Mouse (Mus musculus) heart, embryonic 14.5 days (tissue): ENCODE data around the gene Stom. TPM values are rescaled to one million over a fixed set of nuclear protein-coding genes. Genes with fewer than 3 reads are reported as not detected.

Experiments used
- ATAC-seq: fragments of 200-750 bp; cut with Nextera tagmentation; 2 replicates; pipeline ENCODE4 v1.8.0; 2017; ENCODE audit warnings: low read depth, moderate TSS enrichment; ENCODE audit not compliant: insufficient number of reproducible peaks, insufficient read depth, low FRiP score
- H3K27ac ChIP-seq, 2 experiments: fragments of 200-500 bp in 1 of 2; fragments of 300-500 bp in 1 of 2; sonication (generic) in 1 of 2; replicated peaks in 1 of 2; 2 replicates each; pipeline ENCODE4 v1.5.1; 2012 to 2014; ENCODE audit warnings: low read depth in 2 of 2, low read length in 2 of 2, control low read depth in 1 of 2, mild to moderate bottlenecking in 1 of 2, mixed read lengths in 1 of 2; ENCODE audit not compliant: control insufficient read depth in 1 of 2, insufficient read depth in 1 of 2
- H3K27me3 ChIP-seq: fragments of 300-500 bp; sonication (generic); 2 replicates; pipeline ENCODE4 v1.6.1; 2014; ENCODE audit warnings: mild to moderate bottlenecking, low read length, control low read depth; ENCODE audit not compliant: control insufficient read depth, insufficient read depth
- H3K36me3 ChIP-seq: fragments of 300-500 bp; sonication (generic); 2 replicates; pipeline ENCODE4 v1.6.1; 2014; ENCODE audit warnings: mild to moderate bottlenecking, control low read depth, low read length, mixed read lengths; ENCODE audit not compliant: control insufficient read depth, insufficient read depth
- H3K4me1 ChIP-seq, 2 experiments: fragments of 200-500 bp in 1 of 2; fragments of 300-500 bp in 1 of 2; sonication (generic) in 1 of 2; 2 replicates each; pipeline ENCODE4 v1.6.1; 2012 to 2014; ENCODE audit warnings: low read length in 2 of 2, control low read depth in 1 of 2, mixed read lengths in 1 of 2; ENCODE audit not compliant: control insufficient read depth in 2 of 2, insufficient read depth in 2 of 2
- H3K4me2 ChIP-seq: fragments of 300-500 bp; sonication (generic); 2 replicates; pipeline ENCODE4 v1.6.1; 2014; ENCODE audit warnings: mild to moderate bottlenecking, low read length
- H3K4me3 ChIP-seq, 2 experiments: fragments of 200-500 bp in 1 of 2; fragments of 300-500 bp in 1 of 2; sonication (generic) in 1 of 2; 2 replicates each; pipeline ENCODE4 v1.5.1; 2012 to 2014; ENCODE audit warnings: low read length in 2 of 2, mild to moderate bottlenecking in 2 of 2, control low read depth in 1 of 2, low read depth in 1 of 2, moderate library complexity in 1 of 2; ENCODE audit not compliant: control insufficient read depth in 1 of 2, insufficient read depth in 1 of 2
- H3K9ac ChIP-seq: fragments of 300-500 bp; sonication (generic); 2 replicates; pipeline ENCODE4 v1.6.1; 2014; ENCODE audit warnings: mild to moderate bottlenecking, low read length
- H3K9me3 ChIP-seq: fragments of 300-500 bp; sonication (generic); 2 replicates; pipeline ENCODE4 v1.6.1; 2016; ENCODE audit warnings: low read length, control low read depth; ENCODE audit not compliant: control insufficient read depth
- WGBS: fragments of 180-500 bp; shearing (Covaris S2); extraction: QIAGEN DNeasy Blood & Tissue Kit; methylation state at CpG from one replicate; pipeline ENCODE4 v1.1.7; 2014; 5-methylcytosine and 5-hydroxymethylcytosine counted together
- polyA plus RNA-seq: library from polyadenylated mRNA; unstranded; fragments of >200 nt; fragmentation: Nextera tagmentation; extraction: Ambion mirVana; gene quantifications from 2 replicates; pipeline ENCODE4 v1.2.1, GENCODE M21; 2014

The Stom gene
- polyA plus RNA-seq, 1 experiment from 2014 or later = 46.7 TPM

DNA sequence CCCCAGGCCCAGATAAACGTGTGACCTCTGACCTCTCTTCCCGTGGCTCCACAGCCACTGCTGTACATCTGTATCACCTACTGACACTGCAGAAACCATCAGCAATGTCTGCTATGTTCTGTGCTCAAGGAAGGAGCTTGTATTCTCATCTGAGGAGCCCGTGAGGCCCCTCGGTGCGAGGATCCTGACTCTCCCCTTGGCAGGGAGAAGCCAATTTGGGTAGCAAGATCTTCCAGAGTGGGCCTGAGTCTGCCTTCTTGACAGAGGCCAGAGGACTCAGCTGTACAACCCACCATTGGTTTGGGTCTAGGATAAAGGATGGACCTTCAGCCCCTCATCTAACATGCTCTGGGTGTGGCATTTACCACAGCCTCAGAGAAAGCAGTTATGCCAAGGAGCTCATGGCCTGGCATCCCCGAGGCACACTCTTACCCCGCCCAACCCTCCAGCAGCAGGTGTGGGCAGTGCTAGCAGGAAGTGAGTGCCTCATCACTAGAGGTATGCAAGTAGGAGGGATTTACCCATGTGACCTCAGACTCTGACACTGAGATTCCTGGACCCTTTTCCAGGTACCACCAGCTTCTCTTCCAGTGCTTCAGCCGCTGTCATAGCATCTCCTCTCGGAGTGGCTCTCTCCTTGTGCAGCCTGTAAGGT is 70.4 kb downstream of the Stom start:
- H3K9me3 ChIP-seq = no peaks in the 10 kb centered on the region
- no peaks in the 10 kb centered on the region for H3K27me3 ChIP-seq
- 0 out of 4 replicates have a peak overlapping the region, but pooled peaks of 1 of the 2 experiments have one; percentile 6 for H3K27ac ChIP-seq
- no peak overlapping the region for H3K4me2 ChIP-seq
- WGBS = 73% methylated on average over 9 of the region's 9 CpGs
- no peak overlapping the region for H3K9ac ChIP-seq
- 0 out of 2 replicates have a peak, but pooled peaks cover 2% of the 10 kb centered on the region for H3K36me3 ChIP-seq
- ATAC-seq = no peak
- peaks cover 53 to 69% of the 10 kb centered on the region in 2 experiments for H3K4me1 ChIP-seq
- H3K4me3 ChIP-seq = no peak overlapping the region

- Histone ChIP-seq H3K4me3 (no peak overlapping the region), H3K27me3 (no peaks in the 10 kb centered on the region), H3K4me2 (peak overlapping the region; percentile 14; the same call in 1 of the 2 replicates), H3K9me3 (no peaks in the 10 kb centered on the region), H3K27ac (peak overlapping the region in 1 of 2 experiments; percentile 6; a peak in 1 of 4 replicates), H3K4me1 (peaks cover 49 to 67% of the 10 kb centered on the region in 2 experiments), H3K36me3 (0 out of 2 replicates have a peak, but pooled peaks cover 2% of the 10 kb centered on the region), H3K9ac (peak overlapping the region; percentile 36; the same call in 1 of the 2 replicates)
- no peak for ATAC-seq
- WGBS = 65% methylated on average over 8 of the region's 8 CpGs
Observed at GRCm38 (mm10) chr2:35265775-35266174, 71.0 kb downstream of the Stom start.

DNA sequence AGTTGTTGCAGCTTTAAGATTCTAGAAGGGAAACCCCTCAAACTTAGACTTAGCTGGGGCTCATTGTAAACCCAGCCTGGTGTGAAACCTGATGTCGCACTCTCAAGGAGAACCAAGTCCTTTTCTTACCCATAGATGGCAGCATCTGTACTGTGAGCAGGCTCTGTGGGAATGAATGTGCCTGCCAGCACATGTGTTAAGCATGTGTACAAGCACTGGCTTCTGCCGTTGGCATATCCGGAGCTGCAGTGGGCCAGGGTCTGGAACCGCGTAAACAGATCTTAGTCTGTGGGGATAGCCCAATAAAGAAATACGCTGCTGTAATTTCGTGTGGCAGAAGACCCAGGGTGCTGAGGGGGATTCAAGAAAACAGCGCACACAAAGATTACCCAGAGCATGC is 71.5 kb downstream of the Stom start:
- ATAC-seq = peak; percentile 23; the same call in 1 of the 2 replicates
- Histone ChIP-seq H3K27ac (0 out of 4 replicates have a peak overlapping the region, but pooled peaks of 1 of the 2 experiments have one; percentile 6), H3K4me2 (peak overlapping the region; percentile 14), H3K4me1 (peaks cover 45 to 64% of the 10 kb centered on the region in 2 experiments), H3K36me3 (0 out of 2 replicates have a peak, but pooled peaks cover 2% of the 10 kb centered on the region), H3K4me3 (no peak overlapping the region), H3K27me3 (no peaks in the 10 kb centered on the region), H3K9me3 (no peaks in the 10 kb centered on the region), H3K9ac (no peak overlapping the region)
- WGBS = 37% methylated on average over 8 of the region's 8 CpGs

GRCm38 (mm10) chr2:35264095-35264494 is 72.7 kb downstream of the Stom start:
- H3K27ac ChIP-seq = no peak overlapping the region
- H3K4me1 ChIP-seq = peaks cover 38 to 60% of the 10 kb centered on the region in 2 experiments
- H3K27me3 ChIP-seq = no peaks in the 10 kb centered on the region
- ATAC-seq = no peak
- H3K9ac ChIP-seq = no peak overlapping the region
- no peaks in the 10 kb centered on the region for H3K9me3 ChIP-seq
- 58% methylated on average over 1 of the region's 1 CpGs for WGBS
- H3K36me3 ChIP-seq = 0 out of 2 replicates have a peak, but pooled peaks cover 2% of the 10 kb centered on the region
- H3K4me3 ChIP-seq = no peak overlapping the region
- no peak overlapping the region for H3K4me2 ChIP-seq

Other genes with a start within 250 kb of the Stom start
- gene AI182371, start 235.4 kb downstream of the Stom start, polyA plus RNA-seq = 0.16 and 0.27 TPM in 2 replicates
- gene Cntrl, start 227.5 kb downstream of the Stom start, polyA plus RNA-seq = 21.0 and 22.5 TPM in 2 replicates
- 251 and 262 TPM in 2 replicates for gene Rab14, start 135.9 kb downstream of the Stom start, polyA plus RNA-seq
- gene Gsn, start 80.6 kb downstream of the Stom start, polyA plus RNA-seq = 328 and 342 TPM in 2 replicates
- not detected in 2 replicates for gene 4930568D16Rik, start 30.8 kb upstream of the Stom start, polyA plus RNA-seq
- not detected in 2 replicates for gene 4930402F06Rik, start 60.2 kb upstream of the Stom start, polyA plus RNA-seq
- gene Ggta1, start 126.3 kb upstream of the Stom start, polyA plus RNA-seq = 37.9 and 39.4 TPM in 2 replicates
- gene Dab2ip, start 221.3 kb upstream of the Stom start, polyA plus RNA-seq = 46.6 and 49.8 TPM in 2 replicates